Mouse (Mus musculus): ENCODE results near the gene Fstl4. TPM values are rescaled to one million over a fixed set of nuclear protein-coding genes. Genes with fewer than 3 reads are reported as not detected.

Fstl4 gene
- not detected for total RNA-seq (2023)

DNA sequence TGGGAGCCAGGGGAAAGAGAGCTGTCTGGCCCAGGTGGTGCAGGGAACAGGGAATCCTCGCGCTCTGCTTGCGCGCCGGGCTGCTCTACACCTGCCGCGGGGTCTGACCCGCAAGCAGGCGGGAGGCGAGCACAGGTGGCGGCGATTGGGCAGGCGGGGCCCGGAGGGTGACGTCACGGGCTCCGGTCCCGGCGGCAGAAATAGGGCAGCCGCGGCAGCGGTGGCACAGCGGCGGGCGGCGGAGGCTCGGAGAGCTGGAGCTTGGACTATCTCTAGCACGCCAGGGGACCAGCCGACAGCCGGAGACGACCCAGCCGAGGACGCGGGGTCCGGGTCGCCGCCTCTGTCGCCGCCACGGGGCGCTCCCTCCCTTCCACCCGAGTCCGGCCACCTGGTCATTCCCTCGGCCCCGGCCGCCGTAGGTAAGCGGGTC lies at the start of gene Fstl4:
Gene Fstl4 (plus strand): TSS at position 174 of the 433 bp plus-strand sequence.

